Mouse (Mus musculus): Measurements from ENCODE around the gene Kitl. TPM values are rescaled to one million over a fixed set of nuclear protein-coding genes. Genes with fewer than 3 reads are reported as not detected.

The Kitl gene
- polyA plus RNA-seq, 1 experiment from 2014 or later: 3.2 TPM

- ChIA-PET POLR2A (no interaction called here), CTCF (interaction anchor here (0.8 to 1.1 kb wide), 2 partner anchors 15 to 19 kb away, joined by 3 read pairs; no protein-coding TSS in a partner anchor)
- TF ChIP-seq CTCF (IDR thresholded peaks at IDR 0.05): no peak
- in situ Hi-C loops (cut with MboI; ENCODE audit: low pct_unique_long_range_greater_than_20kb): no loop called here
- peaks cover 22% of the 10 kb centered on the region for H3K27me3 ChIP-seq
- no peak for DNase-seq (ENCODE audit: low read depth, low spot score)
- no peak for ATAC-seq
Measured at GRCm38 (mm10) chr10:100111209-100111608, 95.8 kb downstream of the Kitl start.

GRCm38 (mm10) chr10:100115570-100115969 lies 100.1 kb downstream of the Kitl start:
- no peak for TF ChIP-seq CTCF (IDR thresholded peaks at IDR 0.05)
- DNase-seq (ENCODE audit: low read depth, low spot score) (no peak), ATAC-seq (no peak)
- H3K27me3 ChIP-seq: peaks cover 17% of the 10 kb centered on the region
- in situ Hi-C loops (cut with MboI; ENCODE audit: low pct_unique_long_range_greater_than_20kb): no loop called here
- ChIA-PET POLR2A (no interaction called here), CTCF (no interaction called here)

- no peak for ATAC-seq
- POLR2A ChIA-PET: no interaction called here
- no peak for DNase-seq (ENCODE audit: low read depth, low spot score)
- H3K27me3 ChIP-seq: no peaks in the 10 kb centered on the region
- TF ChIP-seq CTCF (IDR thresholded peaks at IDR 0.05): no peak
- CTCF ChIA-PET: no interaction called here
- in situ Hi-C loops (cut with MboI; ENCODE audit: low pct_unique_long_range_greater_than_20kb): no loop called here
Measured at GRCm38 (mm10) chr10:100124452-100124851, 109.0 kb downstream of the Kitl start.

GRCm38 (mm10) chr10:100127837-100128743 lies 112.7 kb downstream of the Kitl start:
- POLR2A ChIA-PET: no interaction called here
- CTCF ChIA-PET: interaction anchor here (1.2 kb wide), 1 partner anchor 12 kb away, joined by 3 read pairs; no protein-coding TSS in a partner anchor
- no peak for DNase-seq (ENCODE audit: low read depth, low spot score)
- in situ Hi-C loops (cut with MboI; ENCODE audit: low pct_unique_long_range_greater_than_20kb): no loop called here
- H3K27me3 ChIP-seq: no peaks in the 10 kb centered on the region
- no peak for TF ChIP-seq CTCF (IDR thresholded peaks at IDR 0.05)
- no peak for ATAC-seq

GRCm38 (mm10) chr10:100131657-100132056 lies 116.2 kb downstream of the Kitl start:
- no peak for ATAC-seq
- no peaks in the 10 kb centered on the region for H3K27me3 ChIP-seq
- no peak for TF ChIP-seq CTCF (IDR thresholded peaks at IDR 0.05)
- POLR2A ChIA-PET: no interaction called here
- CTCF ChIA-PET: no interaction called here
- in situ Hi-C loops (cut with MboI; ENCODE audit: low pct_unique_long_range_greater_than_20kb): no loop called here
- no peak for DNase-seq (ENCODE audit: low read depth, low spot score)

DNA sequence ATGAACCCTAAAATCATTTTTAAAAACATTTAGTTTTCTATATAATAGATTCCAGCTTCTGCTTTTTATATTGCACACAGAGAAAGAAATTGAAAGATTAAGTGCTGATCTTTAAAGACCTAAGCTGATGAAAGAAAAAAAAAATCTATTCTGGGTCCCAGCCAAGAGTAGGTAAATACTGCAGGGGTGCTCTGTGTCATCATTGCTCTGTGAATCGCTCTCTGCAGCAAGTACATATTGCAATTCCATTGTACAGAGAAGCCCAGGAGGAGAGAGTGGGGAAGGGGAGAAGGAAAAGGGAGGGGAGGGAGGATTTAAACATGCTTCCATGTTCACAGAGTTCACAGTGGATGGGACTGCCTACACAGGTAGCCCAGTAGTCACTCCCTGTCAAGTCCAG lies 116.9 kb downstream of the Kitl start:
- DNase-seq (ENCODE audit: low read depth, low spot score) (no peak), ATAC-seq (no peak)
- no peak for TF ChIP-seq CTCF (IDR thresholded peaks at IDR 0.05)
- in situ Hi-C loops (cut with MboI; ENCODE audit: low pct_unique_long_range_greater_than_20kb): no loop called here
- CTCF ChIA-PET: no interaction called here
- POLR2A ChIA-PET: no interaction called here
- H3K27me3 ChIP-seq: no peaks in the 10 kb centered on the region

DNA sequence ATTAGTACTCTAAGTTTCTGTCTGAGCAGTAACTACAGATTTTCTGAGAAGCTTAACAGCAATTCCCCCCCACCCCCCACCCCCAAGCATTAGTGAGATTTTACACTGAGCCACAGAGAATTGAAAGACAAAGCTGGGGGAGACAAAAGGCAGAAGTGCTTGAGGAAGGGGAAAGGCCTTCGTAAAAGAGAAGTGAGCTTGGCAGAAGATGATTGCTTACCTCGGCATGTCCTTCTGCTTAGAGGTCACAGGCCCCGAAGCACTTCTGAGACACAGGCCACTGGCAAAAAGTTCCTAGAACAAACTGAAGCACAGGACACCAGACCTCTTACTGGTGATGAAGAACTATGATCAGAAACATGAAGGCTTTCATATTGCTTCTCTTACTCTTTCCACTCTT lies 123.1 kb downstream of the Kitl start:
- H3K27me3 ChIP-seq: no peaks in the 10 kb centered on the region
- POLR2A ChIA-PET: no interaction called here
- CTCF ChIA-PET: no interaction called here
- no peak for TF ChIP-seq CTCF (IDR thresholded peaks at IDR 0.05)
- ATAC-seq: no peak
- in situ Hi-C loops (cut with MboI; ENCODE audit: low pct_unique_long_range_greater_than_20kb): no loop called here
- DNase-seq (ENCODE audit: low read depth, low spot score): no peak

DNA sequence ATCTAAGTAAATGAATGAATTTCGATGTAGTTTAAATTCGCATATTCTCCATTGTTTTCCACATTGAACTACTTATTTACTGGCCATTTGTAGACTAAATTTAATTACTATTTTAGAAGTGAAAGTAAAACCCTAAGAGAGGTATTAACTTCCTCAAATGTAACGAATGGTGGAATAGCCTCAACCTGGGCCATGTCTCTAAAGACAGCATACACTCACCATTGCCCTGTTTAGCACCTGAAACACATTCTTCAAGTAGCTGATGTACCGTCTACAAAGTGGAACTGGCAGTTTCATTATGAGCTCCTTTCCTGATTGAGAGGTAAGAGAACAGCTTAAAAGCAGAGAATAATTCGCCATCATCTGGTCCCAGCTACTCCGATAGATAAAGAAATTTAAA lies 132.7 kb downstream of the Kitl start:
- TF ChIP-seq CTCF (IDR thresholded peaks at IDR 0.05): no peak
- ChIA-PET CTCF (interaction anchor here (0.9 to 1.2 kb wide), 2 partner anchors 14 to 50 kb away, joined by 3 read pairs; no protein-coding TSS in a partner anchor), POLR2A (no interaction called here)
- ATAC-seq (no peak), DNase-seq (ENCODE audit: low read depth, low spot score) (no peak)
- in situ Hi-C loops (cut with MboI; ENCODE audit: low pct_unique_long_range_greater_than_20kb): no loop called here
- H3K27me3 ChIP-seq: no peaks in the 10 kb centered on the region
